Mouse (Mus musculus): Measurements from ENCODE around the gene Alkbh5. TPM values are rescaled to one million over a fixed set of nuclear protein-coding genes. Genes with fewer than 3 reads are reported as not detected.
"Not testable (repeated sequence)": the region's sequence is repeated elsewhere in the genome, so short reads cannot be mapped to it uniquely, and the experiment has no call there.

The Alkbh5 gene
- polyA plus RNA-seq, 1 experiment from 2014 or later = 31.9 TPM

DNA sequence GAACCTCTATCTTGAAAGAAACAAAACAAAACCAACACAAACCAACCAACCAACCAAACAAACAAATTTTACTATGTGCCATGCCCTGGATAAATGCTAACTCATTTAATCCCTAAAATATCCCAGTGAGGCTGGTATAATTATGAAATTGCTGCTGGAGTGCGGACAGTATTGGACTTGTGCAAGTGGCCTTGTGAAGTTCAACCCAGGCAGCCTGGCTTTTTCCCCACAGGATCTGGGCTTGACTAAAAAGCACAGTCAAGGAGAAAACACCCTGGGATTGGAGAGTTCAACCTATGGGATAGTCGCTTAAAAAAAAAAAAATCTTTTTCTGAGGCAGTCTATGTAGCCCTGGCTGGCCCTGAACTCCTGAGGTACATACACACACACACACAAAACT is 505 bp upstream of the Alkbh5 start:
- no peak for DNase-seq (ENCODE audit: low spot score)
- 91% methylated on average over 2 of the region's 2 CpGs for WGBS

DNA sequence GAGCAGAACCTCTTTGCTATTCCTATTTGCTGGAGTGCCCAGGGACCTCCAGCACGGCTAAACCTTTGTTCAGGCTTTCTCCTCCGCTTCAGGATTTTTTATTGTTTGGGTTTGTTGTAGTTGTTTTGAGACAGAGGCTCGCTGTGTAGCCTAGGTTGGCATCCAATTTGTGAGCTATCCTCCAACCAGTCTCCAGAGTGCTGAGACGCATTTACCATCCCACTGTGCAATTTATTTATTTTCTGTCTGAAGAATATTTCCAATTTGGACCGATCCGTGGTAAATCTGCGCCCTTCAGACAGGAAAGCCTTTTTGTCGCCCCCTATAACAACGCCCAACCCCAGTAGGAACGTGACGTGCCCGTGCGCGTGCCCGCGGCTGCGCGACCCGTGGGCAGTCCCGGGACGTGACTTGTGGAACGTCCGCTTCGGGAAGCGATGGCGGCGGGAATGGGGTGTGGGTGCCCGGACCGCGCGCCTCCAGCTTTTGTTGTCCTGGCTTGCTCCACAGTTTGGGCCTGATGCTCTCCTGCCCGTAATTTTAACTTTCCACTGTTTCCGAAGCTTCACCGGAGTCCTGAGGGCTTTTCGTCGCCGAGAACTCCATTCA is 782 bp downstream of the Alkbh5 start:
- no peaks in the 10 kb centered on the region for H3K9me3 ChIP-seq
- peaks cover 24% of the 10 kb centered on the region for H3K36me3 ChIP-seq
- WGBS = under 1% methylated on average over 37 of the region's 37 CpGs
- no peaks in the 10 kb centered on the region for H3K27me3 ChIP-seq (ENCODE audit: insufficient read depth, poor library complexity, severe bottlenecking)
- H3K4me1 ChIP-seq (replicated peaks) = peaks cover 30% of the 10 kb centered on the region
- H3K27ac ChIP-seq = peak overlapping the region; percentile 99
- peak overlapping the region; percentile 72 for H3K4me3 ChIP-seq
- peak; percentile 92 for DNase-seq (ENCODE audit: low spot score)

More for the DNA sequence above, 505 bp upstream of the Alkbh5 start:
- peak overlapping the region; percentile 72 for H3K4me3 ChIP-seq
- H3K9me3 ChIP-seq = no peaks in the 10 kb centered on the region
- peaks cover 13% of the 10 kb centered on the region; the same call in 1 of the 2 replicates for H3K36me3 ChIP-seq
- H3K27ac ChIP-seq = peak overlapping the region; percentile 99
- H3K27me3 ChIP-seq (ENCODE audit: insufficient read depth, poor library complexity, severe bottlenecking) = no peaks in the 10 kb centered on the region
- H3K4me1 ChIP-seq (replicated peaks) = peaks cover 20% of the 10 kb centered on the region

DNA sequence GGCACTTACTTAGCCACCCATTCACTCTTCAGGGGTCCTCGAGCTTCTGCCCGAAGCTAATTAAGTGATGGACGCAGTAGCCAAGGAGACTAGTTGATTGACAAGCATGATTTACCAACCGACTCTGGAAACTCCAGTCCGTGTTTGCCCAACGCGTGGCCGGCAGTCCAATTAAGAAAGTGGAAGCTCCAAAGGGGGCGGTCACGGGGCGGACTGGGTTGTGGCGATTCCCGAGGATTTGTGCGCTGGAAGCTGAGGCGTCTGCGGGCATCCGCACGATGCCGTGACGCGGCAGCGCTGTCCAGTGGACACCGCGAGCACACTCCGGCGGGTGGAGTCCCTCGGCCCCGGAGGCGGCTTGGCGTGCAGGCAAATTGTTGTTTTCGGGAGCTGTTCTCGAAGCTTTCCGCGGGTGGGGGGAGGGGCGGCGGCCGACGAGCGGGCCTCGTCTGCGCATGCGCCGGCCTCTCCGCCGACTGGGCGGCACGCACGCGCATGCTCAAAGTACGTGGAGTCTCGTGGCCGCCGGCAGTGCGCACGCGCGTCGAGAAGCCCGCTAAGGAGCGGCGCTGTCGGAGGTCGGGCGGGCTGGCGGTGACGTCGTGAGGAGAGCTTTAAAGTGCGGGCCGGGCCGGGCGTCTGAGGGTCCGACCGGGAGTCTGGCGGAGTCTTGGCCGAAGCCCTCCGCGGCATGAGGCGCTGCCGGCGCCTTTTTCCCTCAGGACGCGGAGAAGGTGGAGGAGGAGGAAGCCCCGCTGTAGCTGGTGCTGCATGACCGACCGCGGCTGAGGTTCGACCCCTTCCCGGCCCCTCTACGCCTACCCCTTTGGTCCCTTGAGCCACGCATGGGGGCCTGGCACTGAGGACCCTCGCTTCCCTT is 1.5 kb downstream of the Alkbh5 start:
- WGBS = under 1% methylated on average over 91 of the region's 91 CpGs

DNA sequence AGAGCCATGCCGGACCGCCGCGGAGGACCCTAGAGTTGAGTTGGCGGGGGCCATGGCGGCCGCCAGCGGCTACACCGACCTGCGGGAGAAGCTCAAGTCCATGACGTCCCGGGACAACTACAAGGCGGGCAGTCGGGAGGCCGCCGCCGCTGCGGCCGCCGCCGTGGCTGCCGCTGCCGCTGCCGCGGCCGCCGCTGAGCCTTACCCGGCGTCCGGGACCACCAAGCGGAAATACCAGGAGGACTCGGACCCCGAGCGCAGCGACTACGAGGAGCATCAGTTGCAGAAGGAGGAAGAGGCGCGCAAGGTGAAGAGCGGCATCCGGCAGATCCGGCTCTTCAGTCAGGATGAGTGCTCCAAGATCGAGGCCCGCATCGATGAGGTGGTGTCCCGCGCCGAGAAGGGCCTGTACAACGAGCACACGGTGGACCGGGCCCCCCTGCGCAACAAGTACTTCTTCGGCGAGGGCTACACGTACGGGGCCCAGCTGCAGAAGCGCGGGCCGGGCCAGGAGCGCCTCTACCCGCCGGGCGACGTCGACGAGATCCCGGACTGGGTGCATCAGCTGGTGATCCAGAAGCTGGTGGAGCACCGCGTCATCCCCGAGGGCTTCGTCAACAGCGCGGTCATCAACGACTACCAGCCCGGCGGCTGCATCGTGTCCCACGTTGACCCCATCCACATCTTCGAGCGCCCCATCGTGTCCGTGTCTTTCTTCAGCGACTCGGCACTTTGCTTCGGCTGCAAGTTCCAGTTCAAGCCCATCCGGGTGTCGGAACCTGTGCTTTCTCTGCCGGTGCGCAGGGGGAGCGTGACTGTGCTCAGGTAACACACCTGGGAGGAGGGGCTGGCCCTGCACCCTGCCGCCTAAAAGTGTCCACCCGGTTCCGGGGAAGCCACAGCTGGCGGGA is 2.4 kb downstream of the Alkbh5 start:
- Histone ChIP-seq H3K9me3 (no peaks in the 10 kb centered on the region), H3K4me1 (replicated peaks) (peaks cover 45% of the 10 kb centered on the region), H3K4me3 (peak overlapping the region; percentile 72), H3K27ac (peak overlapping the region; percentile 99), H3K27me3 (ENCODE audit: insufficient read depth, poor library complexity, severe bottlenecking) (no peaks in the 10 kb centered on the region), H3K36me3 (peaks cover 41% of the 10 kb centered on the region)
- peak; percentile 52 for DNase-seq (ENCODE audit: low spot score)
- under 1% methylated on average over 93 of the region's 93 CpGs for WGBS

More for the DNA sequence above, 1.5 kb downstream of the Alkbh5 start:
- H3K36me3 ChIP-seq = peaks cover 31% of the 10 kb centered on the region
- no peaks in the 10 kb centered on the region for H3K9me3 ChIP-seq
- DNase-seq (ENCODE audit: low spot score) = peak; percentile 96
- H3K4me1 ChIP-seq (replicated peaks) = peaks cover 38% of the 10 kb centered on the region
- no peaks in the 10 kb centered on the region for H3K27me3 ChIP-seq (ENCODE audit: insufficient read depth, poor library complexity, severe bottlenecking)
- H3K27ac ChIP-seq = peak overlapping the region; percentile 99
- H3K4me3 ChIP-seq = peak overlapping the region; percentile 72

DNA sequence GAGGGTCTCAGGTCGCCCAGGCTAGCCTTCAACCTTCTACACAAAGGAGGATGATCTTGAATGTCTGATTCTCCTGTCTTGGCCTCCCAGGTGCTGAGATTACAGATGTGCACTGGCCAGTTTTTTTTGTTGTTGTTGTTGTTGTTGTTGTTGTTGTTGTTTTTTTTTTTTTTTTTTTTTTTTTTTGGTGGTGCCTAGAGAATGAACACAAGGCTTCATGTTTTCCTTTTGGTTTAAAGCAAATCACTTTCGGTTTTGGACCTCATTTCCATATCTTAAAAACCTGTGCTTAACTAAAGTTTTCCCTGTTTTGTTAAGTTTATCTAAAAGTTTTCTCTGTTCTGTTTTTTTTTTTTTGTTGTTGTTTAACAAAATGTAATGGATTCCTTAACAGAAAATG is 3.4 kb downstream of the Alkbh5 start:
- peak overlapping the region; percentile 72 for H3K4me3 ChIP-seq
- H3K9me3 ChIP-seq = no peaks in the 10 kb centered on the region
- H3K27me3 ChIP-seq (ENCODE audit: insufficient read depth, poor library complexity, severe bottlenecking) = no peaks in the 10 kb centered on the region
- H3K36me3 ChIP-seq = peaks cover 48% of the 10 kb centered on the region
- H3K27ac ChIP-seq = peak overlapping the region; percentile 99
- WGBS = 14% methylated on average over 2 of the region's 2 CpGs
- H3K4me1 ChIP-seq (replicated peaks) = peaks cover 52% of the 10 kb centered on the region
- no peak for DNase-seq (ENCODE audit: low spot score)

DNA sequence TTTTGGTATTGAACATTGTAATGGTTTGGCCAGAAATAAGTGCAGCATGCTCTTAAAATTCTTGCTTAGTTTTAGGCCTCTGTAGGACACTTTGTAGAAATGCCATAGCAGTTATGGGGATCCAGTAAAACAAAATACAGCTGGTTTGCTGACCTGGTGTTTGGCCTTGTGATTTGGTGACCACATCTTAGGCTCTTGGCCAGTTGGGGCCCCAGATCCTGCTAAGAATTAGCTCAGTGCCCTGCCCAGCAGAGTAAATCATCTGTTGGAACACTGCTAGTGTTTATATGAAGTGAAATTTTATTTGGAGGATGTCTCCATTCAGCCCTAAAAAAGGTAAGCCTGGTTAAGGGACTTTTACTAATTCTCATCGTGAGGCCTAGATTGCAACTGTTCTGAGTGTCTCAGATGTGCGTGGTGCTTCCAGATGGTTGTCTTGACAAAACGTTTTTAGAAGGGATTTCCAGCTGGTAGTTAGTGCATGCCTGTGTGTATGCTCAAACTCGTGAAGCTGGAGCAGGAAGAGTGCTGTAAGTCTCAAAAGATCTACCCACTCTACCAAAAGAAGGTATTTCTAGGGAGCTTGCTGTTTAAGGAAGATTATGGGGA is 3.9 kb downstream of the Alkbh5 start:
- Histone ChIP-seq H3K9me3 (no peaks in the 10 kb centered on the region), H3K27ac (no peak overlapping the region), H3K27me3 (ENCODE audit: insufficient read depth, poor library complexity, severe bottlenecking) (no peaks in the 10 kb centered on the region), H3K4me1 (replicated peaks) (peaks cover 52% of the 10 kb centered on the region), H3K4me3 (peak overlapping the region; percentile 72), H3K36me3 (peaks cover 50% of the 10 kb centered on the region)
- 23% methylated on average over 4 of the region's 4 CpGs for WGBS
- DNase-seq (ENCODE audit: low spot score) = no peak

DNA sequence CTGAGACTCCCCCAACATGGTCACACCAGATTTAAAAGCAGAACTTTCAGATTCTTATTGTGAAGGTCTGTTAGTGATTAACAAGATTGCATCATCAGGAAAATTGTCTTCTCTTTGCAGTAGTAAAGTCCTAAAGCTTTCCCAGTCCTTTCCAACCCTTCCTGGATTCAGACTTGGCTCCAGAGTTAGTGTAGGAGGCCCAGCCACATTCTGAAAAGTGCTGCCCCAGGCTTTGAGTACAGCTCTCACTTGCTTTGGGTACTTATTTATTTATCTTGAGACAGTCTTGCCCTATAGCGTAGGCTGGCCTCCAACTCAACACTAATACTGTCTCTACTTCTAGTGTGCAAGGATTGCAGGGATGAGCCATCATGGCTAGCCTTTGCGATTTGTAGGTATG is 4.6 kb downstream of the Alkbh5 start:
- 71% methylated on average over 2 of the region's 2 CpGs for WGBS
- peaks cover 56% of the 10 kb centered on the region for H3K36me3 ChIP-seq
- H3K4me1 ChIP-seq (replicated peaks) = peaks cover 49% of the 10 kb centered on the region

DNA sequence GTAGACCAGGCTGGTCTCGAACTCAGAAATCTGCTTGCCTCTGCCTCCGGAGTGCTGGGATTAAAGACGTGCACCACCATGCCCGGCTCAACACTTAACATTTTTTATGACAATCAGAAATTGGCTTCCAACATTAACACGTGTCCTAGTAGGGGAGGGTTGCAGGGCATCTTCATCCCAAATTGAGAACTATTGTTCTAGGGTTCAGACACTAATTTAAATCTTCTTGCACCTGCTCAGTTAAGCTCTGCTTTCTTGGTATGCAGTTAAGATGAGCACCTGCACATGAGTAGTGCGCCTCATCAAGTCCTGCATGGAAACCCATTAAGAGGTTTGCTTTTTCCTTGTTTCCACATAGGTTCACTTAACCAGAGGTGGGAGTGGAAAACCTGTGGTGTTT is 5.7 kb downstream of the Alkbh5 start:
- Histone ChIP-seq H3K36me3 (peaks cover 67% of the 10 kb centered on the region), H3K4me1 (replicated peaks) (peaks cover 40% of the 10 kb centered on the region), H3K27ac (no peak overlapping the region), H3K4me3 (no peak overlapping the region), H3K9me3 (no peaks in the 10 kb centered on the region), H3K27me3 (ENCODE audit: insufficient read depth, poor library complexity, severe bottlenecking) (no peaks in the 10 kb centered on the region)
- WGBS = 93% methylated on average over 6 of the region's 6 CpGs
- DNase-seq (ENCODE audit: low spot score) = no peak

More for the DNA sequence above, 4.6 kb downstream of the Alkbh5 start:
- Histone ChIP-seq H3K9me3 (no peaks in the 10 kb centered on the region), H3K27me3 (ENCODE audit: insufficient read depth, poor library complexity, severe bottlenecking) (no peaks in the 10 kb centered on the region), H3K4me3 (peak overlapping the region; percentile 72), H3K27ac (no peak overlapping the region)
- DNase-seq (ENCODE audit: low spot score) = no peak

DNA sequence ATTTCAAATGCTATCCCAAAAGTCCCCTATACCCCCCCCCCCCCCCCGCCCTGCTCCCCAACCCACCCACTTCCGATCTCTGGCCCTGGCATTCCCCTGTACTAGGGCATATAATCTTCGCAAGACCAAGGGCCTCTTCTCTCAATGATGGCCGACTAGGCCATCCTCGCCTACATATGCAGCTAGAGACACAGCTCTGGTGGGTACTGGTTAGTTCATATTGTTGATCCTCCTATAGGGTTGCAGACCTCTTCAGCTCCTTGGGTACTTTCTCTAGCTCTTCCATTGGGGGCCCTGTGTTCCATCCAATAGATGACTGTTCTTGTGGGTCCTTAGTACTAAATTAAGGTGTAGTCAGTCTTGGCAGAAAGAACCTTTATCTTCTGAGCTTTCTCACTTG is 7.0 kb downstream of the Alkbh5 start:
- peaks cover 40% of the 10 kb centered on the region for H3K4me1 ChIP-seq (replicated peaks)
- peaks cover 81% of the 10 kb centered on the region for H3K36me3 ChIP-seq
- not testable (repeated sequence) for DNase-seq (ENCODE audit: low spot score); H3K9me3 ChIP-seq; H3K27ac ChIP-seq; H3K27me3 ChIP-seq (ENCODE audit: insufficient read depth, poor library complexity, severe bottlenecking); H3K4me3 ChIP-seq
- 89% methylated on average over 5 of the region's 5 CpGs for WGBS

DNA sequence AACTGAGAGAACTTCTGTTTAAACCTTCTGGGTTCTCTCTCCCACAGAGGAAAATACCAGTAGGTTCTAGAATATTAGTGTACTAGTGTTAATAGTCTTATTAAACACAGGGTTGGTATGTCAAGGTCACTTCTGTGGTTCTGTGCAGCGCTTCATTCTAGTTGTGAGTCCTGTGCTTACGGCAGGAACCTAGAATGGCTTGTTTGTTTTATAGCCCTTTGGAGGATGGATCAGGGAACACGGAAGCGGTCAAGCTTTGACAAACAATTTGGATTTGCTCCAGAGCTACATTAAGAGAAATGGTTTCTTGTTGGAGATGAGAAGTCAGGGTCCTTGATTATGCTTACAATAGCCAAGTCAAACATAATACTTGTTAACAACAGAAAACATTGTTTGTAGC is 9.3 kb downstream of the Alkbh5 start:
- H3K4me1 ChIP-seq (replicated peaks) = peaks cover 34% of the 10 kb centered on the region
- no peaks in the 10 kb centered on the region for H3K9me3 ChIP-seq
- no peak for DNase-seq (ENCODE audit: low spot score)
- no peaks in the 10 kb centered on the region for H3K27me3 ChIP-seq (ENCODE audit: insufficient read depth, poor library complexity, severe bottlenecking)
- no peak overlapping the region for H3K27ac ChIP-seq
- H3K36me3 ChIP-seq = peaks cover 92% of the 10 kb centered on the region
- no peak overlapping the region for H3K4me3 ChIP-seq
- 94% methylated on average over 4 of the region's 4 CpGs for WGBS

DNA sequence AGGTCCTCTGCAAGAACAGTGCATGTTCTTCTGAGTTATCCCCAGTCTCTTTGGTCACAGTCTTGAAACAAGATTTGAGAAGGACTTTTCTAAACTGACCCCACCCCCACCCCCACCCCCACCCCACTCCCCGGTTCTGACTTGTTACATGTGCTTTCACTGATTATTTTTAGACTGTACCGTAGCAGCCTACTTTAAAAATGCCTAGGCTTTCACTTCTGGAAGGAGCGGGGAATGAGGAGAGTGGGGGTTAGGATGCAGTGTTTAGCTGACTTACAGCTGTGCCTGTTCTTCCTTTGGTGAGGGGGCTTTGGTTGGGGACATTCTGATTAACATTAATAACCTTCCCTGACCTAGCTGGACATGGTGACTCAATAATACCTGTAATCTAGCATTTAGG is 11.9 kb downstream of the Alkbh5 start:
- 93% methylated on average over 3 of the region's 3 CpGs for WGBS
- peaks cover 12% of the 10 kb centered on the region for H3K4me1 ChIP-seq (replicated peaks)
- no peak for DNase-seq (ENCODE audit: low spot score)
- H3K27ac ChIP-seq = no peak overlapping the region
- no peak overlapping the region for H3K4me3 ChIP-seq
- peaks cover 95% of the 10 kb centered on the region for H3K36me3 ChIP-seq
- H3K27me3 ChIP-seq (ENCODE audit: insufficient read depth, poor library complexity, severe bottlenecking) = no peaks in the 10 kb centered on the region
- no peaks in the 10 kb centered on the region for H3K9me3 ChIP-seq

DNA sequence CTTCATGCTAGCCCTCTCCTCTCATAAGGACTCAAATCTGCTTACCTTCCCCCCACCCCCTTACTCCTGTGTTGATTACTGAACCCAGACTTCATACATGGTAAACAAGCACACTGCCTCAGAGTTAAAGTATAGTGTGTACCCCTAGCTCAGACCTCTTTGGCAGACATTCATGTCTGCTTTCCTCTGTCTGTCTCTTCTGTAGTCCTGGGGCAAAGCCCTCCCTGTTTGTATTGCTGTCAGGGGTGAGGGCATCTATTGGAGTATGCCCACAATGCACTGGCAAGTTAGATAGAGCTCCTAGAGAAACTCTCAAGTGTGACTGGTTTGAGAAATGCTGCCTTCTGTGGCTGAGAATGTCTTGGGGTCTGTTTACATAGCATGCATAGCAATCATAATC is 16.9 kb downstream of the Alkbh5 start:
- no peak for DNase-seq (ENCODE audit: low spot score)
- Histone ChIP-seq H3K9me3 (no peaks in the 10 kb centered on the region), H3K36me3 (peaks cover 99% of the 10 kb centered on the region), H3K27ac (no peak overlapping the region), H3K4me3 (no peak overlapping the region), H3K27me3 (ENCODE audit: insufficient read depth, poor library complexity, severe bottlenecking) (no peaks in the 10 kb centered on the region), H3K4me1 (replicated peaks) (no peaks in the 10 kb centered on the region)

All from hindbrain, embryonic 10.5 days (tissue).